Mouse (Mus musculus) liver, adult 2 months (tissue): Measurements from ENCODE around the gene Hist1h2aa.

ENCODE experiments used
- CTCF ChIP-seq: fragments of 200-500 bp; IDR thresholded peaks from 2 replicates; pipeline ENCODE4 v1.5.1; 2011; ENCODE audit warnings: low read depth, low read length, control low read depth
- POLR2A ChIP-seq: fragments of 200-500 bp; IDR thresholded peaks from 2 replicates; pipeline ENCODE4 v1.6.1; 2011; ENCODE audit warnings: low read length, control low read depth; ENCODE audit not compliant: insufficient read depth; ENCODE audit errors: extremely low read depth

- TF ChIP-seq CTCF (no peak), POLR2A (no peak)
Measured at GRCm38 (mm10) chr13:23972271-23972670, 38.0 kb downstream of the Hist1h2aa start.
